Mouse (Mus musculus) megakaryocyte, embryonic 14.5 days (primary cell): ENCODE results near the gene Gm20388. TPM values are rescaled to one million over a fixed set of nuclear protein-coding genes. Genes with fewer than 3 reads are reported as not detected.

Source experiments
- H3K27me3 ChIP-seq: replicated peaks from 2 replicates; pipeline ENCODE3; 2012; ENCODE audit warnings: inconsistent platforms
- H3K36me3 ChIP-seq: replicated peaks from 2 replicates; pipeline ENCODE3; 2012; ENCODE audit warnings: low read length, inconsistent platforms, mixed read lengths
- H3K4me1 ChIP-seq: 2 replicates; pipeline ENCODE4 v1.6.1; 2012; ENCODE audit warnings: inconsistent platforms
- H3K4me3 ChIP-seq: replicated peaks from 2 replicates; pipeline ENCODE3; 2012; ENCODE audit warnings: moderate library complexity, mild to moderate bottlenecking, inconsistent platforms
- H3K9me3 ChIP-seq: 2 replicates; pipeline ENCODE4 v1.6.1; 2012; ENCODE audit warnings: inconsistent platforms
- FLI1 ChIP-seq: IDR thresholded peaks from 2 replicates; pipeline ENCODE4 v1.6.1; 2012; ENCODE audit warnings: low read length, inconsistent platforms, mixed read lengths
- GATA1 ChIP-seq: IDR thresholded peaks from 3 replicates; pipeline ENCODE4 v1.6.1; 2012; ENCODE audit warnings: mixed read lengths, low read length, inconsistent platforms, borderline replicate concordance
- polyA plus RNA-seq: library from polyadenylated mRNA; stranded (reverse); fragments of >175 nt; gene quantifications from 2 replicates; pipeline ENCODE4 v1.2.3, GENCODE M21; 2012; ENCODE audit warnings: low replicate concordance; ENCODE audit not compliant: insufficient read depth

The Gm20388 gene
- polyA plus RNA-seq, 1 experiment = 111 TPM

- Histone ChIP-seq H3K36me3 (no peaks in the 10 kb centered on the region), H3K9me3 (peaks cover 7% of the 10 kb centered on the region; the same call in 1 of the 2 replicates), H3K4me1 (peaks cover 14% of the 10 kb centered on the region), H3K27me3 (peaks cover 85% of the 10 kb centered on the region), H3K4me3 (no peak overlapping the region)
- no peak for TF ChIP-seq FLI1
- no peak for TF ChIP-seq GATA1
Observed at GRCm38 (mm10) chr8:123652641-123653040, 3742.0 kb downstream of the Gm20388 start.

- H3K36me3 ChIP-seq = no peaks in the 10 kb centered on the region
- peaks cover 86% of the 10 kb centered on the region for H3K27me3 ChIP-seq
- peaks cover 14% of the 10 kb centered on the region for H3K4me1 ChIP-seq
- peak within 1 kb of the TSS; percentile 91 for H3K4me3 ChIP-seq
- peaks cover 14% of the 10 kb centered on the region for H3K9me3 ChIP-seq
- TF ChIP-seq GATA1 = no peak
- TF ChIP-seq FLI1 = no peak
Observed at GRCm38 (mm10) chr8:123653308-123653993, 3742.8 kb downstream of the Gm20388 start, which contains the start of gene Rhou. Rhou (plus strand) TSS chr8:123653929.

GRCm38 (mm10) chr8:123653994-123654569 lies 3743.4 kb downstream of the Gm20388 start:
- no peaks in the 10 kb centered on the region for H3K36me3 ChIP-seq
- peak overlapping the region; percentile 91 for H3K4me3 ChIP-seq
- peaks cover 14% of the 10 kb centered on the region for H3K4me1 ChIP-seq
- TF ChIP-seq FLI1 (no peak), GATA1 (no peak)
- H3K27me3 ChIP-seq = peaks cover 84% of the 10 kb centered on the region
- H3K9me3 ChIP-seq = peaks cover 21% of the 10 kb centered on the region

- H3K9me3 ChIP-seq = peaks cover 27% of the 10 kb centered on the region
- no peak overlapping the region for H3K4me3 ChIP-seq
- H3K36me3 ChIP-seq = no peaks in the 10 kb centered on the region
- peaks cover 14% of the 10 kb centered on the region for H3K4me1 ChIP-seq
- peaks cover 86% of the 10 kb centered on the region for H3K27me3 ChIP-seq
- no peak for TF ChIP-seq FLI1
- TF ChIP-seq GATA1 = no peak
Observed at GRCm38 (mm10) chr8:123654763-123655162, 3744.1 kb downstream of the Gm20388 start.

- Histone ChIP-seq H3K4me3 (no peak overlapping the region), H3K27me3 (peaks cover 92% of the 10 kb centered on the region), H3K9me3 (peaks cover 27% of the 10 kb centered on the region), H3K36me3 (no peaks in the 10 kb centered on the region), H3K4me1 (peaks cover 14% of the 10 kb centered on the region)
- no peak for TF ChIP-seq GATA1
- no peak for TF ChIP-seq FLI1
Observed at GRCm38 (mm10) chr8:123655351-123655779, 3744.7 kb downstream of the Gm20388 start.

- peaks cover 88% of the 10 kb centered on the region for H3K27me3 ChIP-seq
- no peak for TF ChIP-seq FLI1
- TF ChIP-seq GATA1 = no peak
- peaks cover 14% of the 10 kb centered on the region for H3K4me1 ChIP-seq
- H3K9me3 ChIP-seq = peaks cover 26% of the 10 kb centered on the region
- H3K36me3 ChIP-seq = no peaks in the 10 kb centered on the region
- H3K4me3 ChIP-seq = no peak overlapping the region
Observed at GRCm38 (mm10) chr8:123657826-123658225, 3747.2 kb downstream of the Gm20388 start.

GRCm38 (mm10) chr8:123659469-123660057 lies 3748.9 kb downstream of the Gm20388 start:
- H3K27me3 ChIP-seq = peaks cover 86% of the 10 kb centered on the region
- H3K4me1 ChIP-seq = peaks cover 5% of the 10 kb centered on the region
- peaks cover 25% of the 10 kb centered on the region for H3K9me3 ChIP-seq
- TF ChIP-seq GATA1 (no peak), FLI1 (no peak)
- H3K36me3 ChIP-seq = no peaks in the 10 kb centered on the region
- H3K4me3 ChIP-seq = no peak overlapping the region

- TF ChIP-seq GATA1 = no peak
- TF ChIP-seq FLI1 = no peak
Observed at GRCm38 (mm10) chr8:123661515-123661914, 3750.9 kb downstream of the Gm20388 start.

GRCm38 (mm10) chr8:123665580-123665979 lies 3754.9 kb downstream of the Gm20388 start:
- Histone ChIP-seq H3K27me3 (peaks cover 63% of the 10 kb centered on the region), H3K4me3 (no peak overlapping the region), H3K4me1 (peaks cover 20% of the 10 kb centered on the region), H3K36me3 (no peaks in the 10 kb centered on the region), H3K9me3 (peaks cover 11% of the 10 kb centered on the region)
- no peak for TF ChIP-seq GATA1
- TF ChIP-seq FLI1 = no peak

More at GRCm38 (mm10) chr8:123661515-123661914, 3750.9 kb downstream of the Gm20388 start:
- Histone ChIP-seq H3K9me3 (peaks cover 33% of the 10 kb centered on the region), H3K4me1 (peaks cover 5% of the 10 kb centered on the region), H3K27me3 (peaks cover 80% of the 10 kb centered on the region), H3K4me3 (no peak overlapping the region), H3K36me3 (no peaks in the 10 kb centered on the region)

GRCm38 (mm10) chr8:123666832-123667231 lies 3756.2 kb downstream of the Gm20388 start:
- H3K4me1 ChIP-seq = peaks cover 29% of the 10 kb centered on the region
- H3K9me3 ChIP-seq = peaks cover 14% of the 10 kb centered on the region; the same call in 1 of the 2 replicates
- H3K27me3 ChIP-seq = peaks cover 64% of the 10 kb centered on the region
- no peaks in the 10 kb centered on the region for H3K36me3 ChIP-seq
- H3K4me3 ChIP-seq = no peak overlapping the region
- no peak for TF ChIP-seq FLI1
- TF ChIP-seq GATA1 = no peak
